Mouse (Mus musculus) CD4-positive naive resting alpha-beta T cell, adult 57 days (primary cell): ENCODE data around the gene Cryga. TPM values are rescaled to one million over a fixed set of nuclear protein-coding genes. Genes with fewer than 3 reads are reported as not detected.

Experiments
- total RNA-seq: library from RNA; stranded (reverse); gene quantifications from one replicate; pipeline ENCODE4 v1.2.4, GENCODE M21; 2023

The Cryga gene
- not detected for total RNA-seq

DNA sequence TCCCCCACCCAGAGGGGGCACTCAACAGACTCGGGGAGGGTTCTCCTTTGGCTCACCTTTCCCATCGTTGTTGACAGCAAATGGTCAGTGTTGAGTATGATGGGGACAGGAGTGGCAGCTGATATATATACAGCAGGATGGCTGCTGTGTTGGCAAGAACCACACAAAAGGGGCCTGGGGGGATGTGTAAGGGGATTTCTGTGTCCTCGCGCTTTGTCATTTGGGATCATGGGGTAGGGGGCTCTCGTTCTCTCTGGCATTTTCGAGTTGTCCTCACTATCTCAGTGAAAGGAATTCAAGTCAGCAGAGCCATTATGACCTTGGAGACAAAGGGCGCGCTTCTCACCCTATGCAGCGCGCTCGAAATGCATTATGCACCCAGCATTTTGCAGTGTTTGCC is at the start of gene Cryga:
Gene Cryga, minus strand, starts transcription at position 101 of the 400 bp plus-strand sequence.

DNA sequence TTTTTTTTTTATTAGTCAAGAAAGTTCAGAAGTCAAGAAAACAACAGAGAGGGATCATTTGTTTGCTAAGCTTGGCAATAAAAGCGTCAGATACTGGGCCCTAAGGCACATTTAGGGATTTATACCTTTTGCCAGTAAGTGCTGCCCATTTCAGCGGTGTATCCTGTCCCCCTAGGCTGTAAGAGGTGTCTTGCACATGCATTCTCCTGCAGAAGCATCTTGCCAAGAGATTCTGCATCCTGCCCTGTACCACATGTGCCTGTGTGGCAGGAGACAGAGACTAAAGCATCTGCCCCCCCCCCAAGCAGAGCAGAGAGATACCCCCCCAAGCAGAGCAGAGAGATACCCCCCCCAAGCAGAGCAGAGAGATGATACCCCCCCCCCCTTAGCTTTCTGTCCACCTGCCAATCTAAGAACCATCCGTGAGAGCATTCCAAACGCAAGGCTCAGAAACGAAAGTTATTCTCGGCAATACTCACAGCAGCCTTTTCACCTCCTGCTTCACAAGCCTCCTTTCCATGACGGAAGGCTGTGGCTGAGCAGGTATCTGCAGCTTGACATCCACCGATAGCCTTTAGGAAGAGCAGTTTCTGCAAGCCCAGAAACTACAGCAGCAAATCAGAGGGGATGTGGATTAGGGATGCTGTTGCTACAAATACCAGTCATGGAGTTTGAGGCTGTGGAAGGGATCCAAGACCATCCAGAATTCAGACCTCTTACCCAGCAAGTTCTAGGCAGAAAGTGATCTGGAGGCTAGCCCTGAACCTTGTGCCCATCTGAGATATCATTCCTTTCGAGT is 19.6 kb upstream of the Cryga start, which contains the start of gene D630023F18Rik:
Gene D630023F18Rik, minus strand, starts transcription at position 641 of the 799 bp plus-strand sequence.

DNA sequence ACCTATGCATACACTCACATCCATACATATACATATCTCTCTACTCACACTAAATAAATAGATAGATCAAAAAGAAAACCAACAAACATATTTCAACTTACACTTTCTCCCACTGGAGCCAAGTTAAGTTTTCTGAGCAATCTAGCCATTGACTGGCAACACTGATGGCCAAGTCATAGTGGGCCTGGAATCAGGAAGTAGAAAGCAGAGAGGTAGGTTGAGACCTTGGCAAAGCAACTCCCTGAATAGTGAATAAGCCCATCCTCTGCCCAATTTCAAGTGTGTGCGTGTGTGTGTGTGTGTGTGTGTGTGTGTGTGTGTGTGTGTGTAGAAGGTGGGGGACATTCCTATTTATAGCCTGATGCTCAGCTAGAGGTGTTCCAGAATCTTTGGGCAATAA is 16.3 kb upstream of the Cryga start, which contains the start of gene Gm28845:
Gene Gm28845, minus strand, starts transcription at position 121 of the 400 bp plus-strand sequence.

DNA sequence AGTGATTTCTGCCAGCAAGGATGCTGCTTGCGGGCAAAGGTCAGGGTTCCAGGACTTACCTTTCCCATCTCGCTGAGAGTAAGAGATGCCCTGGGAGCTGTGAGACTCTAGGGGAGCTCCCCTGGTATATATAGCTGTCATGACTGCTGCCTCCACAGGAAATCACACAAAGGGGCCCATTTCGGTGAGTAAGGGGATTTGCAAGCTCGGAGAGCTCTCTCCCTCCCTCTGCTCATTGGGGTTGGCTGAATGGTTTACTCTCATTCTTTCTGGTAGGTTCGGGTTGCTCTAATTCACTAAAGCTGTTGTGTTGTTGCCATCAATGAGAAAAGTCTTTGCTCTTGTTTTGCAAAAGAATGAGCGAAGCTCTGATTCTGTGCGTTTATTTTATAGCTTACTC is 21.0 kb downstream of the Cryga start, which contains the start of gene Crygb:
Gene Crygb, minus strand, starts transcription at position 101 of the 400 bp plus-strand sequence.

DNA sequence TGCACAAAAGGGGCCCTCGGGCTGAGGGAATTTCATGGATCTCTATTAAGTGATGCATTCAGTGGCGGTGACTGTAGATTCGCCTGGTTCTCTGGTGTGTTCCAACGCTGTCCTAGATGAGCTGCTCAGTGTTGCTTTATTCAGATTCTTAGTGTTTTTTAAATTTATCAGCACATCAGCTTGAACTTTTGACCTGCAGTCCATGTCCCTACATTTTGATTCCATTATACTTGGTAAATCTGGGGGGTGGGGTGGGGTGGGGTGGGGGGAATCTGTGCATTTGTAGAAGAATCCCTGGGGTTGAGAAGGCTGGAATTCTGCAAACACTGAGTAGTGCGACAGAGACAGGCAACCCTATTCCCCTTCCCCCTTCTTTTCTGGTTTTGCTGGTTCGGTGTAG is 29.6 kb downstream of the Cryga start, which contains the start of gene Crygc:
Gene Crygc, minus strand, starts transcription at position 101 of the 400 bp plus-strand sequence.

DNA sequence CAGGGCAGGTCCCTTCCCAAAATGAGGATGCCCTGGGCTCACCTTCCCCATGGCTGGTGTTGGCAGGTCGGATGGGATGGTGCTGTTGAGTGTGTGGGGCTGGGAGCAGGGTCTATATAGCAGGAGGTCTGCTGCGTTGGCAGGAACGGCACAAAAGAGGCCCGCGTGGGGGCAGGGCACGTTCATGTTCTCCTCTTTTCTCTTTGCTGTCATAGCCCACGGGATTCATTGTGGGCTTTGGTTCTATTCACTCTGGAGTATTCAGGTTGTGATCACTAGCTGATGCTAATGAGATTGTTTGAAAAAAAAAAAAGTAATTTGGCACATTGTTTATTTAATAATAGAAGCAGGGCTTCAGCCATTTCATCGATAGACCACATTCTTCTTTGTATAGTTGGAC is 39.8 kb downstream of the Cryga start, which contains the start of gene Crygd:
Gene Crygd, minus strand, starts transcription at position 101 of the 400 bp plus-strand sequence.

DNA sequence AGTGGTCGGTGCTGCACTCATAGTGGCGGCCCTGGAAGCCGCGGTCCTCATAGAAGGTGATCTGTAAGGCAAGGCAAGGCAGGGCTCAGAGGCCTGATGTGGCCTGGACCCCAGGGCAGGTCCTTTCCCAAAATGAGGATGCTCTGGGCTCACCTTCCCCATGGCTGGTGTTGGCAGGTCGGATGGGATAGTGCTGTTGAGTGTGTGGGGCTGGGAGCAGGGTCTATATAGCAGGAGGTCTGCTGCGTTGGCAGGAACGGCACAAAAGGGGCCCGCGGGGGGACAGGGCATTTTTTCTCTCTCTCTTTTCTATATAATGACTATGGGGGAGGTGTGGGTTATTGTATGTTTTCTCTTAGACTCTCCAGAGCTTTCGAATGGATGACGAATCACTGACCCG is 52.2 kb downstream of the Cryga start, which contains the start of gene Cryge:
Gene Cryge, minus strand, starts transcription at position 198 of the 400 bp plus-strand sequence.

Other genes starting within 250 kb of the Cryga start
- gene Plekhm3, start 146.5 kb downstream of the Cryga start, total RNA-seq: 13.9 TPM
- gene Akr1cl, start 70.6 kb downstream of the Cryga start, total RNA-seq: not detected
- gene Cryge, start 52.2 kb downstream of the Cryga start, total RNA-seq: not detected
- gene Crygd, start 39.9 kb downstream of the Cryga start, total RNA-seq: not detected
- gene Crygc, start 29.7 kb downstream of the Cryga start, total RNA-seq: not detected
- not detected for gene Crygb, start 21.1 kb downstream of the Cryga start, total RNA-seq
- not detected for gene Gm28845, start 16.2 kb upstream of the Cryga start, total RNA-seq
- gene D630023F18Rik, start 19.8 kb upstream of the Cryga start, total RNA-seq: not detected
- gene Idh1, start 83.1 kb upstream of the Cryga start, total RNA-seq: 5.7 TPM
- gene Pikfyve, start 83.3 kb upstream of the Cryga start, total RNA-seq: 44.4 TPM
- gene Pth2r, start 178.7 kb upstream of the Cryga start, total RNA-seq: not detected